Mouse (Mus musculus): ENCODE measurements around the gene Rassf1.

Gene Rassf1

DNA sequence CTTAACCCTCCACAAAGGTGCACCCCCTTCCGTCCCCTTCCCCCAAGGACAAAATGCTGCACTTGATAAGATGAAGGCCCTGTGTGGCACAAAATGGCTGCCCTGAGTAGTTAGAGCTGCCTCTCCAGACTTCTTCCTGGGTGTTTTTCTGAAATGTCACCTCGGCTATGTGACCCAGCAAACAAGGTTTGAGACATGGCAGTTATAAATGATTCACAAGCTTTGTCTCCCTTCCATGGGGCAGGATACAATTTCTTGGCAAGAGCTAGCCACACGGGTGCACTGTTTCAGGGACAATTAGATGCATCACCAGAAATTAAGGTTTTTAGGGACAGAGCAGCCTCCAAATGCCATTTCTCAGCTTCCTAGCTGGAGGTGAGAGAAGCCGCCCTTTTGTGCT, 10.9 kb upstream of the Rassf1 start:
- DNase-seq (ENCODE audit: low spot score): no peak

DNA sequence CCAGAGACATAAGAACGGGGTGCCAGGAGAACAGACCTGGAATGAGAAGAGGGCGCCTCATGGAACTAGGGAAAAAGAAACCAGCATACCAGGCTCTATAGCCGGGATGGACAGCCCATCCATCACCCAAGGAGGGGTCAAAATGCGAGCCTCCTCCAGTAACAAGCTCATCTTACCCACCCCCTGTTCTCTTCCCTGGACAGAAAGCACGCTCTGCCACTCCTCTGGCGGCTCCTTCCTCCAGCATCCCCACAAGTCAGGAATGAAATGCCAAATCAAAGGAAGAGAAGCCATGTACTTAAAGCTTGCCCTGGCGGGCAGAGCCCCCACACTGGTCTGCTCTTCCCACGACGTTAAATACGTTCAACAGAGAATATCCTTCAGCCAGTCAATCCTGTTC, 10.3 kb upstream of the Rassf1 start:
- no peak for DNase-seq (ENCODE audit: low spot score)

DNA sequence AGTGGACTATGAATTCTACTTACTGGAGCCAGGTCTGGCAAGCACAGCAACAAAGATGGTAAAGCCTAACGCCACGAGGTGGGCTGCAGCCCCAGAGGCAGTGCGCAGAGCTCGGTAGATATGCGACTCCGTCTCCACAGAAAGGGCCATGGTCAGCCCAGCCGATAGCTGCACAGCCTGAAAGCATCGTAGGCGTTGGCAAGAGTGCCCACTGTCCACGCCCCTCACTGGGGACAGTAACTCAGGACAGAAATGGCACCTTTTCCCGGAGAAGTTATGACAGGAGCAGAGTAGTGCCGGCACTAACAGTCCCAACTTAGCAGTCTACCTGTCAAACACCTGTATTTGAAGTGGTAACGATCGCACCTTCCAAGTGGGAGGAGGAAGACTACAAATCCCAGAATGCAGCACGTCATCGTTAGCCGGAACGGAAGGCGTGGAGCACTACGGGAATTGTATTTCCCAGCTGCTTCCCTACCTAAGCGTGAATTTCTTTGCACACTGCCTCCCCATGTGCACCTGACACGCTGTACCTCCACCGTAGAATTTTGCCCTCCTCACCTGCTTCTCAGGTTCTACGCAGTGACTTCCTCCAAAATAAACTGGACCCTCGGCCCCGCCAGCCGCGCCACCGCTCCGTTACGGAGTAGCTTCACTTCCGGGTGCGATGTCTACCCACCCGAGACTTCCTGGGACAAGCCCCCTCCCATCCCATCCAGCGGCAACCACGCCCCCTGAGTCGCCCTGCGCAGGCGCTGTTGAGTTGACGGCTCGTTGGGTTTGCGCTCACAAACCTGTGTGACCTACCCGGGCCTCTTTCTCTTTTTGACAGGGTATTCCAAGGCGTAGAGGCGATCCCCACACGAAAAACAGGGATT, 9.6 kb upstream of the Rassf1 start, which contains the start of the genes Cyb561d2 and Nprl2:
Cyb561d2 (minus strand) TSS at position 720 of the 878 bp plus-strand sequence.
Nprl2 (plus strand) TSS at position 753 of the 878 bp plus-strand sequence.
- peak; percentile 94 for DNase-seq (ENCODE audit: low spot score)

DNA sequence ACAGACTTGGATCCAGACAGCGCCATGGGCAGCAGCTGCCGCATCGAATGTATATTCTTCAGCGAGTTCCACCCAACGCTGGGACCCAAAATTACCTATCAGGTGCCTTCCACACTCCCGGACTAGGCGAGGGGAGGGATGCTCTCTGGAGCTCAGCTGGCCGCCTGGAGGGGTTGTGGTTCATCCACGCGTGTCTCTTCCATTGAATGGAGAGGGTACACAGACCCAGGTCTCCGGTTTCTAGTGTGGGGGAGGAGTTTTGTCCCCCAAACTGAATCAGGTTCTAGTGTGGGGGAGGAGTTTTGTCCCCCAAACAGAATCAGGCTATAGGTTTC, 9.0 kb upstream of the Rassf1 start:
- DNase-seq (ENCODE audit: low spot score): no peak

DNA sequence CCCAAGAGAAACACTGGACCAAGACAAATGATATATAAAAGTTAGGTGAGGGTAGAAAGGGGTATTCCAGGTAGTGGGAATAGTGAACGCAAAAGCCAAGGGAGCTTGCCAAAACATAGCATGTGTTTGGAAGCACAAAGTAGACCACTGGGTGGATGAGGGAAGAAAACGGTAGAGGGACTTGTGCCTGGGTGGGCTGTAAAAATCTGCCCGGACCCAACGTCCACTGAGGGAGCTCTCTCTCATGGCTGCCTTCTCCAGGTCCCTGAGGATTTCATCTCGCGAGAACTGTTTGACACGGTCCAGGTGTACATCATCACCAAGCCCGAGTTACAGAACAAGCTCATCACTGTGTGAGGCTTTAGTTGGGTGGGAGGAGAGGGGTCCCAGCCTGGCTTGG, 8.6 kb upstream of the Rassf1 start:
- no peak for DNase-seq (ENCODE audit: low spot score)

DNA sequence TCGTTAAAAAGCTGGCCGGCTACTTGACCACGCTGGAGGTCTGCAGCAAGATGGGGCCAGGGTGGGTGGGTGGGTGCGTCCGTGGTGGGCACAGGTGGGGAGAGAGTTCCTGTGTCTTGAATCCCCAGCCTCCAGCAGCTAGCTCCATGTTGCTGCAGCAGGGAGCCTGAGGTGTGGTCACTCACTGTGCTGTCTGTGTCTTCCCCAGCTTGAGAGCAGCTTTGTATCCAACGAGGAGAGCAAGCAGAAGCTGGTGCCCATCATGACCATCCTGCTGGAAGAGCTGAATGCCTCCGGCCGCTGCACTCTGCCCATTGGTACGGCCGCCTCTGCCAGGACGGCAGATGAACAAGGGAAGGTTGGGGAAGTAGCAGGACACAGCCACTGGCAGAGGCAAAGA, 8.1 kb upstream of the Rassf1 start:
- DNase-seq (ENCODE audit: low spot score): no peak

DNA sequence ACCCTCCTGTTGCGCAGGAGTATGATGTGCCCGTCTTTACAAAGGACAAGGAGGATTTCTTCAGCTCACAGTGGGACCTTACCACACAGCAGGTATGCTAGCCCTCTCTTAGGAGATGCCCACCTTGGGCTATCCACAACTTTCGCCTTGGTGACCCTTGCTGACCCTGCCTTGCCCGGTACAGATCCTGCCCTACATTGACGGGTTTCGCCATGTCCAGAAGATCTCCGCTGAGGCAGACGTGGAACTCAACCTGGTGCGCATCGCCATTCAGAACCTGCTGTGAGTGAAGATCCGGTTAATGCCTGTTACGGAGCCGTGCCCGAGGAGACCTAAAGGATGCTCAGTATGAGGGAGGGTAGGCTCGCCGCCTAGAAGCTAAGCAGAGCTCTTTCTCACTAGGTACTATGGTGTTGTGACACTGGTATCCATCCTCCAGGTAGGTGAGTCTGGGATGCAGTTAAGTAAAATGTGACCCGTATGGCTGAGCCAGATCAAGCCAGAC, 7.1 kb upstream of the Rassf1 start:
- DNase-seq (ENCODE audit: low spot score): no peak

DNA sequence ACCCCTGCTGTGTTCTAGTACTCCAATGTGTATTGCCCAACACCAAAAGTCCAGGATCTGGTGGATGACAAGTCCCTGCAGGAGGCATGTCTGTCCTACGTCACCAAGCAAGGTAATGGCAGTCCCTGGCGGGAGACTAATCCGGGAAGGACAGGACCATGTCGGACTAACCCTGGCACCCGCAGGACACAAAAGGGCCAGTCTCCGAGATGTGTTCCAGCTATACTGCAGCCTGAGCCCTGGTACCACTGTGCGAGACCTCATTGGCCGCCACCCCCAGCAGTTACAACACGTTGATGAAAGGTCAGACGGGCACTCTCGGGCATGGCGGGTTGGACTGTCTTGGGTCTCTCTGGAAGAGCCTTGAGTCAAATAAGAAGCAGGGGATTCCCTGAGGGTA, 6.6 kb upstream of the Rassf1 start:
- DNase-seq (ENCODE audit: low spot score): no peak

DNA sequence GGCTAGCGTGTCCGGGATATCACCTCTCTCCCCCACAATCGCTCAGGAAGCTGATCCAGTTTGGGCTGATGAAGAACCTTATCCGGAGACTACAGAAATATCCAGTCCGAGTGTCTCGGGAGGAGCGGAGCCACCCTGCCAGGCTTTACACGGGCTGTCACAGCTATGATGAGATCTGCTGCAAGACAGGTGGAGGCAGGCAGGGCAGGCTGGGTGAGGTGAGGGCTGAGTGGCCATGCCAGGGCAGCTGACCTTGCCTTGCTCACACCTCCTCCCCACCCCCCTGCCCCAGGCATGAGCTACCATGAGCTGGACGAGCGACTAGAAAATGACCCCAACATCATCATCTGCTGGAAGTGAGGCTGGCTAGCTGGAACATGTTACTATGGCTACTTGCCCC, 6.2 kb upstream of the Rassf1 start:
- no peak for DNase-seq (ENCODE audit: low spot score)

DNA sequence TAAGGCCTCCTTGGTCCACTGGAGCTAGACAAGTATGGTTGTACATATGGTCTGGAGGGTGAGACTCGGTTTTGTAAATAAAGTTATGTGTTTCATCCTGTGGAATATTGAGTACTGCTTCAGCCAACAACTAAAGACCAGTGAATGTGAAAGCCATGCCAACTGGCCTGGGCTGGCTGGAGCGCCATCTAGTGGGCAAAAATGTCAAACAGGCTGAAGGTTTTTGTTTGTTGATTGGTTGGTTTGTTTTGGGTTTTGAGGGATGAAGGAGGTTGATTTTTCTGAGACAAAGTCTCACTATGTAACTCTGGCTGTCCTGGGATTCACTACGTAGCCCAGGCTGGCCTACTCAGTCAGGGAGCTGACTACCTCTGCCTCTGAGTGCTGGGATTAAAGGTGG, 5.8 kb upstream of the Rassf1 start:
- peak; percentile 65 for DNase-seq (ENCODE audit: low spot score)

DNA sequence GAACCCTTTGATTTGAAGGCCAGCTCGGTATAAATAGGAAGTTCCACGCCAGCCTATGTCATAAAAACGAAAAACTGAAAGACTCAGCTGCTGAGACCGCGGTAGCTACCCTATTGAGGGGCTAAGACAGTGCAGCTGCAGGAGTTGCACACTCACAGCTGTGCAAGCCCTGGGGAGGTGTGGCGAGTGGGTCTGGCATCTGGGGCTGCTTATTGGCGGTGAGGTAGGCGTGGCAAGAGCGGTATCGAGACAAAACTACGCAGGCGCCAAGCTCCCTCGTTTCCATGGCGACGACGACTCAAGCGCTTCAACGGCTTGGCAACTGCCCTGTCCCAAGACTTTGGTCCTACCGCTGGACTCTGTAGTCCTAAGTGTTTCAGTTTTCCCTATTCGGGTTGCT, 4.3 kb upstream of the Rassf1 start, which contains the start of gene Zmynd10:
Zmynd10 (plus strand) TSS at position 273 of the 400 bp plus-strand sequence.
- DNase-seq (ENCODE audit: low spot score): peak; percentile 87

DNA sequence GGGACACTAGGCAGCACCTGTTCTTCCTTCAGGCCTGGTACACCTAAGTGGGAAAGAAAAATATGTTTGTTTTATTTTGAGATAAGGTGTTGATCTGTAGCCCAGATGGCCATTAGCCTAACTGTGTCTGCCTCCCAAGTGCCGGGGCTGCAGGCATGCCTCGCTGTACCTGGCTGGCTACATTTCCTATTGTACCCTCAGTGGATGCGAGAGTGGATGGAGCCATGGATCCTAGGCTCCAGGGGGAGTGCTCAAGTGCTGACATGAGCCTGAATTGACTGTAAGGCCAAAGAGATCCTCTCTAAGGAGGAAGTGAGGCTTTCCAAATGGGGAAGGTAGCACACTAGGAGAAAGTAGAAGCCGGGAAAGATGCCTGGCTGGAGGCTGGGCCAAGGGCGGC, 3.4 kb upstream of the Rassf1 start:
- DNase-seq (ENCODE audit: low spot score): no peak

DNA sequence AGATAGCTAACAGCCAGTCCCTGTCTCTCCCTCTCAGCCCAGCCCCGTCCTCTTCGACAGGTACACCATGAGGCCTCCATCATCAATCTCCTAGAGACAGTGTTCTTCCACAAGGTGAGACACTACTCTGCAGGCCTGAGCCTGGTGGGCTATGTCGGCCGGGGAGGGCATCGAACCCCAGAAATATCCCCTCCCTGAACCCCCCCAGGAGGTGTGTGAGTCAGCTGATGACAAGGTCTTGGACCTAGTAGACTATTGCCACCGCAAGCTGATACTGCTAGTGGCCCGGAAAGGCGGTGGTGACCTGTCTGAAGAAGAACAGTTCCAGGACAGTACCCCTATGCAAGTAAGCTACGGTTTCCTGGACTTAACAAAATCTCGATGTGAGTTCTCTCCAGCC, 2.5 kb upstream of the Rassf1 start:
- DNase-seq (ENCODE audit: low spot score): no peak

DNA sequence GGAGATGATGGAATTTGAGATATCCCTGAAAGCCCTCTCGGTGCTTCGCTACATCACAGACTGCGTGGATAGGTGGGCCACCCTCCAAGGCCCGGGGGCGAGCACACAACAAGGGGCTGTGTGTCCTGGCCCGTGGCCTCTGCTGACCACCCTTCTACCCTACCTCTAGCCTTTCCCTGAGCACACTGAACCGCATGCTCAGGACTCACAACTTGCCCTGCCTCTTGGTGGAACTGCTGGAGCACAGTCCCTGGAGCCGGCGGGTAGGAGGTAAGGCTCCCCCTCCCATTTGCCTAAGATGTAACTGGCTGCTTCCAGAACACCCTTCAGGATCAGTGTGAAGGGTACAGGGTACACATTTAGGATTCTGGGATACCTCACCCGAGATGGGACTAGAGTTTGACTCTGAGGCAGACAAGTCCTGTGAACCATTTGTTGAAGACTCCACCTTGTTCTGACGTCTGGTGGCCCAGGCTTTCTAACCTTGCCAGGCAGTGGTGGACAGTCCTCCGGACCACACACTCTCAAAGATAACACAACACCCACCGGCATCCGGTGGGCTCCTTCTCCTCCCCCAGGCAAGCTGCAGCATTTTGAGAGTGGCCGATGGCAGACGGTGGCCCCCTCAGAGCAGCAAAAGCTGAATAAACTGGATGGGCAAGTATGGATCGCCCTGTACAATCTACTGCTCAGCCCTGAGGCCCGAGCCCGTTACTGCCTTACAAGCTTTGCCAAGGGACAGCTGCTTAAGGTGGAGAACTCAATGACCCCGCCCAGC, 1.9 kb upstream of the Rassf1 start:
- no peak for DNase-seq (ENCODE audit: low spot score)

DNA sequence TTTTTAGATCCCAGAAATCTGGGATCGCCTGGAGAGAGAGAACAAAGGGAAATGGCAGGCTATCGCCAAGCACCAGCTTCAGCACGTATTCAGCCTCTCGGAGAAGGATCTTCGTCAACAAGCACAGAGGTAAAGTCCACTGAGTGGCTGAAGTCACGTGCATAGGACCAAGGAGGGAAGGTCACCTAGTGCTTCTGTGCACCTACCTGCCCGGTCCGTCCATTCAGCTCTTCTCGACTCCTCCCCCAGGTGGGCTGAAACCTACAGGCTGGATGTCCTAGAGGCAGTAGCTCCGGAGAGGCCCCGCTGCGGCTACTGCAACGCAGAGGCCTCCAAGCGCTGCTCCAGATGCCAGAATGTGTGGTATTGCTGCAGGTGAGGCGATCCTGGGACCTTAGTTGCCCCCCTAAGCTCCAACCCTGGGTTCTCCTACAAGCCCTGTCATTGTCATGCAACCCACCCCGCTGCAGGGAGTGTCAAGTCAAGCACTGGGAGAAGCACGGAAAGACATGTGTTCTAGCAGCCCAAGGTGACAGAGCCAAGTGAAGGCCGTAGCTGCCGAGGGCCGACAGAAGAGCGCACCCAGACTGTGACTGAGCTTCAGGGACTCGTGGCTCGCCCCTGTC, 751 bp upstream of the Rassf1 start:
- no peak for DNase-seq (ENCODE audit: low spot score)

DNA sequence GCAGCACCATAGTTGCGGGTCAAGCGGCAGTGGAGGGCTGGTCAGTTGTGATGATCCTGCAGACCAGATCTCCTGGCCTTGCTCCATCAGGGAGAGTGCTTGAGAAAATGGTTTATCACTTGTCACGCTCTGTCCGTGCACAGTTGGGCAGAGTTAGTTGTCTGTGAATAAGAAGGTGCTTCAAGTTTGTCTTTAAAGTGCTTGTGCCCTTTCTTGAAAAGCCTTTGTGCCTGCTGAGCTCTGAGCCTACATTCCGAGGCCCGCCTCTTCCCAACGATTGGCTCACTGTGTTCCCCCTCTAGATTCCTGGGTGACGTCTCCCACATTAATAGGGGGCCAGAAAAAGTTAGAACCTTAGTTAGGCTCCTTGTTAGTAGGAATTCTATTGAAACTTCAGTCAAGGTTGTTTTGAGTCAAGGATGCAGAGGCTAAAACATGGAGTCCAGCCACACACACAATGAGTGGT, 568 bp downstream of the Rassf1 start:
- DNase-seq (ENCODE audit: low spot score): no peak

DNA sequence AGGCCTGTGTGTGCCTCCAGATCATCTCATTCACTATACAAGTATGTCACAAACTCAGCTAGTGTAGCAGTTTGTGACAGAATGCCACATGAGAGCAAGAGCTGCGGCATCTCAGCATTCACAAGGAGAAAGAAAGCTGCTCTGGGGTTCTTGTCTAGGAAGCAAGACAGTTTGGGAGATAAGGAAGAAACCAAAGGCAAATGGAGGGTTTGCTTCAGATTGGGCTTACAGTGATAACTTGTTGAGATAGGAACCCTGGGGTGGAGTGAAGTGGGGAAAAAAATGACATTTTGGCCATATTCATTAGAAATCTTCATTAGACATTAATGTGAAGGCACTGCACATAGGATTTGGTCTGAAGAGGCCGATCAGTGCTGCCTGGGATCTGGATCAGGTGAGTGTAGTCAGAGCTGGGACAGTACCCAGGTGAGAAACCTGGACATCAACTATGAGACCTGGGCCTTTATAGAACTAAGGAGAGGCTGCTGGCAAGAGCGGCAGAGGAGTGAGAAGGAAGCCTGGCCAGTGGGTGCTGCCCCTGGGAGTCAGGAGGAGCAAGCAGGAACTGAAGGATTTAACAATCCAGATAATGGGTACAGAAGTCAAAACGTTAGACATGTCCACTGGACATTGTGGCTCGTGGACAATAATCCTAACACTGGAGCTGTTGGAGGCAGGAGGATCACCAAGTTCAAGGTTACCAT, 1.5 kb downstream of the Rassf1 start:
- DNase-seq (ENCODE audit: low spot score): no peak

DNA sequence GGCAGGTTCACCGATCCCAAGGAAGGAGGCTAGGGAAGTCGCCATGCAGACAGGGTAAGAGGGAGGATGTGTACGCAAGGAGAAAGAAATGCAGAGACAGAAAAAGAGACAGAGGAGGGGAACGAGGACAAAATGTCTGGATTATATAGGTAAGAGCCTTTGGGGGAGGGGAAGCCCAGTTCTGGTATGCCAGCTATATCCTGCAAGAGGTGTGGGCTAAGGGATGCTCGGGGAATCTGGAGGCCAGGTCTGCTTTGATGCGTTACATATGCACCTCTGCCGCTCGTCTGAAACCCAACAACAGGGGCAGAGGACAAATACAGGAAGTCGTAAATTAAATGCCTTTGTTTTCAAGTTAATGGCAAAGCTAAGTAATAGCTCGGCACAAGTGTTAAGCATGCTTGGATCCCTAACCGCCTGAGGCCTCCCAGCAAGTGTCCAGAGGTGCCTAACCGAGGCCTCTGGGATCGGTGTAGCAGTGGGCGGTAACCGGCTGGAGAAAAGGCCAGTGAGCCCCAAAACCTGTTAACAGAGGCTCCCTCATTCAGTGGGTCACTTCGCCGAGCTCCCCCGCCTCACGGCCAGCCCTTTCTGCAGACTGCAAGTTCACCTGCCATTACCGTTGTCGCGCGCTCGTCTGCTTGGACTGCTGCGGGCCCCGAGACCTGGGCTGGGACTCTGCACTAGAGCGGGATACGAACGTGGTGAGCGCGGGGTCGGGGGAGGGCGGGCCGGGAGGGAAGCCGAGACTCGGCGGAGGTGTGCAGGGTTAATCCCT, 2.4 kb downstream of the Rassf1 start:
- DNase-seq (ENCODE audit: low spot score): no peak

DNA sequence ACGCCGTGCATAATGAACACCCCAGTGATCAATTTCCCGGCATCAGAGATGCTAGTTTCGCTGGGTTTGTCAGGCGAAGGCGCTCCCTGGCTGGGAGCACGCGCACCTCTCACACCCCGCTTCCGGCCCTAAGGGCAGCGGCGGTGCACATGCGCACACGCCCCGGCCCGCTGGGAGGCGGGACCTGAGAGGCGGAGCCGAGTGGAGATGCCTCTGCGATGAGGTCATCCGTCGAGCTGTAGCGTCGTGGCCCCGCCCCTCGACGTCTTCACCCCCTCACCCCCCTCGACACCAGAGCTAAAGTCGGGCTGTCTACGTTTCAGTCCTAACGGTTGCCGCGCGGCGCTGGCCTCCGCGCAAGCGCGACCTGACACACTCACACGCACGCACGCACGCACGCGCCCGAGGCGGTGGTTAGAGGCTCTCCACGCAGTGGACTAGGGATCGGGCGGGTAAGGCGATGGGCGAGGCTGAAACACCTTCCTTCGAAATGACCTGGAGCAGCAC, 3.0 kb downstream of the Rassf1 start:
- peak; percentile 93 for DNase-seq (ENCODE audit: low spot score)

DNA sequence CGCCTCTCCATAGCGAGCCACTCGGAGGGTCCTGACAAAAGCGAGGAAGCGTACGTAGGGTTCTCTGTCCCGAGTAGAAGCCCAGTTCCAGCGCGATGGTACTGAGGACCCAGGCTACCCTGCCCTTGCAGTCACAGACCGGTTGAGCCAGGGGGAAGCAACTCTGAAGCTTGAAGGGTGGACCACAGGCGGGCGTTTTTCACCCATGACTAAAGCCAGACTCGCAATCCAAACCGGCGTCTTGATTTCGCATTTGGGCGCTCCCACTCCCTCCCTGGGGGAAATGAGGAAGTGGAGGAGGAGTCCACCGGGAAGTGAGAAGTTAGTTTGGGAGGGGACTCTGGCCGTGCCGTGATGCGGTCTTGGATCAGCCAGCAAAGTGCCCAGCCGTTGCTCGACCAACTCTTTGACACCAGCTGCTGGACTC, 3.7 kb downstream of the Rassf1 start:
- DNase-seq (ENCODE audit: low spot score): peak; percentile 59

DNA sequence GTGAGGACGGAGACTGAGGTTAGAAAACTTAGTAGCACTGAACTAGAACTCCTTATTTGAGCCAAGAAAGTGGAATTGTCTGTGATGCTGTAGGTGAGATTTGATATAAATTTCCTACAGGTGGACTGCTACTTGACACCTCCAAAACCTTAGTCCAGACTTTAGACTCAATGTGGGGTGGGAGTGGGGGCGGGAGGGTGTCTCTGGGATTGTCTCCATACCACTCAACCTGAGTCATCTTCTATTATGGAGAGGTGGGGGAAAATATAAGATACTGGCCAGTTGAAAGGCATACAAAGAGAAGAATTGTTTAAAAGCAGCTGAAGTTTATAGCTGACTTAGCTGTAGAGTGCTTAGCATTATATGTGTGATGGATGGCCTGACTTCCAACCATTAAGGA, 4.3 kb downstream of the Rassf1 start:
- DNase-seq (ENCODE audit: low spot score): no peak
